Mouse (Mus musculus) macrophage (primary cell): Measurements from ENCODE around the gene Mettl7a1. TPM values are rescaled to one million over a fixed set of nuclear protein-coding genes. Genes with fewer than 3 reads are reported as not detected.
"Not testable (repeated sequence)": the region's sequence is repeated elsewhere in the genome, so short reads cannot be mapped to it uniquely, and the experiment has no call there.

ENCODE experiments used
- H3K27ac ChIP-seq: fragments of 350-480 bp; formaldehyde crosslinking; 2 replicates; pipeline ENCODE4 v1.9.0; 2021
- H3K36me3 ChIP-seq: fragments of 350-480 bp; formaldehyde crosslinking; 2 replicates; pipeline ENCODE4 v1.9.0; 2021; ENCODE audit errors: inconsistent target
- H3K4me3 ChIP-seq: fragments of 350-480 bp; formaldehyde crosslinking; 2 replicates; pipeline ENCODE4 v1.9.0; 2021; ENCODE audit errors: inconsistent target
- H3K79me2 ChIP-seq: fragments of 350-480 bp; formaldehyde crosslinking; 2 replicates; pipeline ENCODE4 v1.9.0; 2021; ENCODE audit errors: inconsistent target
- WGBS: methylation state at CpG from one replicate; pipeline ENCODE4 v1.1.7; 2026; ENCODE audit warnings: inconsistent platforms; ENCODE audit not compliant: missing documents; 5-methylcytosine and 5-hydroxymethylcytosine counted together
- polyA plus RNA-seq: library from polyadenylated mRNA; stranded (reverse); fragments of 250-400 nt; gene quantifications from 3 replicates; pipeline ENCODE4 v1.2.4, GENCODE M21; 2018; ENCODE audit warnings: inconsistent platforms

The Mettl7a1 gene
- polyA plus RNA-seq, 1 experiment from 2014 or later, result 43.2 TPM

- no peak overlapping the region for H3K4me3 ChIP-seq
- 100% methylated on average over 1 of the region's 1 CpGs for WGBS
- H3K27ac ChIP-seq, result 0 out of 2 replicates have a peak overlapping the region, but pooled peaks have one; percentile 7
- no peaks in the 10 kb centered on the region for H3K36me3 ChIP-seq
- H3K79me2 ChIP-seq, result no peaks in the 10 kb centered on the region
These were observed 15.9 kb downstream of the Mettl7a1 start for GRCm38 (mm10) chr15:100319884-100320283.

GRCm38 (mm10) chr15:100320295-100320905, 16.5 kb downstream of the Mettl7a1 start:
- Histone ChIP-seq H3K4me3 (no peak overlapping the region), H3K79me2 (no peaks in the 10 kb centered on the region), H3K27ac (0 out of 2 replicates have a peak overlapping the region, but pooled peaks have one; percentile 7), H3K36me3 (no peaks in the 10 kb centered on the region)
- 61% methylated on average over 9 of the region's 9 CpGs for WGBS

DNA sequence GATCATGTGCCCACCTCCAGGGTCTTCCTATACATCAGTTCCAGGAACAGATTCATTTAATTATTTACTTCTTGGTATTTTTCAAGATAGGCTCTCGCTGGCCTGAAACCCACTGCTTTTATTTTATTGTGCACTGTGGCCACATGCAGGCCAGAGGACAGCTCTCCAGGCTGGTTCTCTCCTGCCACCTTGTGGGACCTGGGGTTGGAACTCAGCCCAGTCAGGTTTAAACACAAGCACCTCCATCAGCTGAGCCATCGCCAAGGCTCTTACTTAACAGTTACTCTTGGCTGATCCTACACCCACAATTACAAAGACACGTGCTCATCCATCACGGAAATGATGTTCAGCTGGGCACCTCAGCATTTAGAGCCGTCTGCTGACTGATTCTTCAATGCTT, 17.2 kb downstream of the Mettl7a1 start:
- WGBS, result 61% methylated on average over 5 of the region's 5 CpGs
- Histone ChIP-seq H3K27ac (no peak overlapping the region), H3K36me3 (no peaks in the 10 kb centered on the region), H3K4me3 (no peak overlapping the region), H3K79me2 (no peaks in the 10 kb centered on the region)

DNA sequence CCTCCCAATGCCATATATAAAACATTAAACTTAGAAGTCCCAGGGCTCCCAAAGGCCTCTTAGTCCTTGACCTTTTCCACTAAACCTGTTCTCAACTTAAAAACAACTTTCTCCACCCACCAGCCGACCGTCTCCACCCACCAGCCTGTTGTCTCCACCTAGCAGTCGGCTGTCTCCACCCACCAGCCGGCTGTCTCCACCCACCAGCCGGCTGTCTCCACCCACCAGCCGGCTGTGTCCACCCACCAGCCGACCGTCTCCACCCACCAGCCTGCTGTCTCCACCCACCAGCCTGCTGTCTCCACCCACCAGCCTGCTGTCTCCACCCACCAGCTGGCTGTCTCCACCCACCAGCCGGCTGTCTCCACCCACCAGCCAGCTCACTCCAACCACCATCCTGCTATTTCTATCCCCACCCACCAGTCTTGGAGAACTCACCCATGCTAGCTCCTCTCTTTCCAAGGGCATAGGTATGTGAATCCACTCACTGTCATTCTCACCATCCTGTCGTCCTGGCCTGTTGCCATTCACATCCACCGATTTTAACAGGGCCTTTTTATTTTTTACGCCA, 20.2 kb downstream of the Mettl7a1 start:
- 89% methylated on average over 11 of the region's 12 CpGs for WGBS
- Histone ChIP-seq H3K79me2 (no peaks in the 10 kb centered on the region), H3K27ac (no peak overlapping the region), H3K4me3 (no peak overlapping the region), H3K36me3 (no peaks in the 10 kb centered on the region)

GRCm38 (mm10) chr15:100325235-100325634, 21.3 kb downstream of the Mettl7a1 start:
- Histone ChIP-seq H3K27ac (no peak overlapping the region), H3K79me2 (no peaks in the 10 kb centered on the region), H3K4me3 (no peak overlapping the region), H3K36me3 (no peaks in the 10 kb centered on the region)
- WGBS, result 100% methylated on average over 3 of the region's 3 CpGs

GRCm38 (mm10) chr15:100328089-100328488, 24.1 kb downstream of the Mettl7a1 start:
- no CpG with 5 or more reads among the region's 4 CpGs for whole genome bisulfite sequencing
- H3K4me3 ChIP-seq, H3K27ac ChIP-seq, H3K36me3 ChIP-seq, H3K79me2 ChIP-seq: not testable (repeated sequence)

DNA sequence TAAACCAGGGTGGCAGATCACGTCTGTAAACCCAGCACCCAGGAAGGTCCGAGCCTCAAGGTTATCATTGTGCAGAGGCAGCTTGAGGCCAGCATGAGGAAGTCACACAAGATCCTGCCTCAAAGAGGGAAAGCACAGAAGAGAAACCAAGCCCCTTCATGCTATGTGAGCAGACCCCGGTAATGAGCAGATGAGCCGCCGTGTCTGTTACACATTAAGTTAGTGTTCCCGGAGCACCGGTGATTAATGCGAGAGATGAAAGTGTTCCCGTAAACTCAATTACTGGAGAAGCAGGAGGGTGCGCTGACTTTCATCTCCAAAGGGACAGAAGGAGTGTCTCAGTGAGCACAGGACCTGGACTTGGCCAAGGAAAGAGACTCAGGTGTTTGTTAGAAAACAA, 25.4 kb downstream of the Mettl7a1 start:
- not testable (repeated sequence) for H3K27ac ChIP-seq, H3K36me3 ChIP-seq, H3K4me3 ChIP-seq, H3K79me2 ChIP-seq
- WGBS, result 94% methylated on average over 4 of the region's 10 CpGs

- Histone ChIP-seq H3K27ac (no peak overlapping the region), H3K79me2 (no peaks in the 10 kb centered on the region), H3K36me3 (no peaks in the 10 kb centered on the region), H3K4me3 (no peak overlapping the region)
- 94% methylated on average over 7 of the region's 7 CpGs for WGBS
These were observed 26.8 kb downstream of the Mettl7a1 start for GRCm38 (mm10) chr15:100330739-100331138.

DNA sequence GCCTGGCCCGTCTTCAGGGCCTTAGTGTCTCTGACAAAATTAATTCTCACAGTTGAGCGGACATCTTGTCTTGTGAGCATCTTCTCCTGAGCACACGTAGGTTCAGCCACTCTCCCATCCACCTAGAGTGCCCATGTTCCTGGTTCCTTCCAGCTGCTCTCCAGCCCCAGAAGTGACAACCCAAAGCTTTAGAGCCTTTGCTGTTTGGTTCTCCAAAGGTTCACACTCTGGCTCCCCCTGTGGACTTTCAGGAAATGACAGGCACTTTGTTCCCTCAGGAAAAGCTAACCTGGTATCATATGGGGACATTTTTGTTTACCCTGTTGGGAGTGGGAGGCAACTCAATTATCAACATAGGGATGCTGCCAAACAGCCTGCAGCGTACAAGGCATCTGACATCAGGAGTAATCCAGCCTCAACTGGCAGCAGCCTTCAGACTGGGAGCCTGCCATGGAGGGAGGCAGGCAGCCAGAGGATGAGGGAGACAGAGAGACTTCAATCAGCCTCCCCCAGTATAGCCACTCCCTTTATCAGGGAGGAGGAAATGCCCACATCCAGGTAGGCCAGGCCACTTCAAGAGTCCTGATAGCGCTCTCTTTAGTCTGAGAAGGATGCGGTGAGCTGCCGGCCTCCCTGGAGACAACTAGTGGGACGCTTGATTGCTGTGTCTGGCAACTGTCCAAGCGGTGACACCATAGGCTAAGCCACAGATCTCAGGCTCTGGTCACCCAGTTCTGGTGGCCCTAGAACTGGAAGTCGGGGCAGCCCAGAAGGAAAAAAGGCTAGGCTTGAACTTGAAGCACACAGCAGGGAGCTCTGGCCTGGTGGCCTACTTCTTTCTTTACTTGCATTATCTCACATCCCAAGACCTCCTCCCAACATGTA, 28.4 kb downstream of the Mettl7a1 start:
- no CpG with 5 or more reads among the region's 10 CpGs for WGBS
- not testable (repeated sequence) for H3K27ac ChIP-seq, H3K36me3 ChIP-seq, H3K79me2 ChIP-seq, H3K4me3 ChIP-seq

DNA sequence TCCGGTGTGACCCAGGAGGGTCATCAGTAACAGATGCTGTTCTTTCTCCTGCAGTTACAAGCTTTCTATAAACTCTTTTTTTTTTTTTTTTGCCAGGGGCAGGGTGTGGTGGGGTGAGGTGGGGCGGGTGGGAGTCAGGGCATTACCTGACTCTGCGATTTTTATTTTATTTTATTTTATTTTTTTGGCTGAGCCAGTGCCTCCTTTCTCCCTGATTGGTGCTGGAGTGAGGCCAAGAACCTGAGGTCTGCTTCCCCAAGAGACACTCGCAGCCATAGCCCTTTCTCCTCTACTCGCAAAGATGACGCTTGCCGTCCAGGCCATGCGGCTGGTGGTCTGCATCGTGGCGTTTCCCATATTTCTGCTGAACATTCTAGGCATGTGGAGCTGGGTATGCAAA, 30.7 kb downstream of the Mettl7a1 start, which contains the start of gene Mettl7a3:
Mettl7a3 (plus strand) TSS at position 301 of the 400 bp plus-strand sequence.
- no peaks in the 10 kb centered on the region for H3K36me3 ChIP-seq
- no peaks in the 10 kb centered on the region for H3K79me2 ChIP-seq
- WGBS, result 80% methylated on average over 10 of the region's 10 CpGs
- H3K27ac ChIP-seq, result no peak within 1 kb of the TSS
- no peak within 1 kb of the TSS for H3K4me3 ChIP-seq

GRCm38 (mm10) chr15:100337328-100337727, 33.4 kb downstream of the Mettl7a1 start:
- not testable (repeated sequence) for H3K36me3 ChIP-seq, H3K79me2 ChIP-seq, H3K4me3 ChIP-seq, H3K27ac ChIP-seq

DNA sequence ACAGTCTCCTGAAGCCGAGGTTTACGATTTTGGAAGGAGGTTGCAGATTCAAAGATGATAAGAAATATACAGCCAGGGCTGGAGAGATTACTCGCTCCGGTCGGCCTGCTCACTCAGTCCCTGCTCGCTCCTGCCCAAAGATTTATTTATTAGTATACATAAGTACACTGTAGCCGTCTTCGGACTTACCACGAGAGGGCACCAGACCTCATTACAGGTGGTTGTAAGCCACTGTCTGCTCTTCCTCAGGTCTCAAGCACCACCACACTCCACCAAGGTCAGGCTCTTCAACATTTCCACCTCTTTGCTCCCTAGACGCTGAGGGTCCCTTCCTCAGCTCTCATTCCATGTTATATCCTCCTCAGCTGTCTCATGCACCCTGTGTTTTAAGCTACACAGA, 33.9 kb downstream of the Mettl7a1 start:
- H3K79me2 ChIP-seq, H3K4me3 ChIP-seq, H3K36me3 ChIP-seq, H3K27ac ChIP-seq: not testable (repeated sequence)
- WGBS, result 47% methylated on average over 1 of the region's 10 CpGs

DNA sequence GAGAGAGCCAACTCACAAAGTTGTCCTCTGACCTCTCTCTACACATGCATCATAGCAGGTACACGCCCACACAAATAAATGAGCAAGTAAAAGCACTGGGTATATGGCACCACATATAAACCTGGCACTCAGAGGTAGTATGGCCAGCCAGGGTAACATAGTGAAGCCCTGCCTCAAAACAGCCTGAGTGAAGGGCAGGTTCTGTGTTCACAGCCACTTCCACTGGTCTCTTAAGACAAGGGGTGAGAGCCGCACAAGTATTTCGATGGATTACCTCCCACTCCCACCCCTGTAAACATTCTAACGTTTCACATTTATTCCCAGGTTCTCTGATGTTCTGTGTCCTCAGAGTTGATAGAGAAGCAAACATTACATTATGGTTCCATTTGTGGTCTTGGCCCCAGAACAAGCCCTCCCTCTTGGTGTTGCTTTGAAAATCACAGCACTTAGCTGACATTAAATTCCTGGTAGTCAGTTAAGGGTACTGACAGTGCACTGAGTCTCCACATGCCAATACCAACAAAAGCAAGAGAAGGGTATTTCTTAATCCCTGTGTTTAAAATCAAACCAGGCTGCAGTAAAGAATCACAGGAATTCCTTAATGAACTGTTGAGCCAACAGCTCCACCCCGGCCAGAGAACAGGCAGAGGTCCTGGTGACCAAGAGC, 37.5 kb downstream of the Mettl7a1 start:
- H3K27ac ChIP-seq, H3K79me2 ChIP-seq, H3K36me3 ChIP-seq, H3K4me3 ChIP-seq: not testable (repeated sequence)
- WGBS, result 74% methylated on average over 3 of the region's 5 CpGs

DNA sequence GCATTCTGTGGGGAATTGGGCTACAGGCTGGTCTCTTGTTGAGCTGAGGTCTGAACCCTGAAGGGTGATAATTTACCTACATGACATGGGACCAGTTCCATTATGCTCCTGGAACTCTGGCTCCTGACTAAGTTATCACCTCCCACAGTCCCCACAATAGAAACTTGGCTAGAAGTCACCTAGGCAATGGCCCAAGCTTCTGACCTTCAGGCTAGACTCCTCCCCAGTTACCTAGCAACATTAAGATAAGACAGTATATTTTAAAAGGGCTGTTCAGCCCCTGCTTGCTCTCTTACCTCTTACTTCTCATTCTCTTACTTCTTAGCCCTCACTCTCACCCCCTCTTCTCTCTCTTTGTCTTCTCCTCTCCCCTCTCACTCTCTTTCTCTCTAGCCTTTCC, 41.5 kb downstream of the Mettl7a1 start:
- H3K36me3 ChIP-seq, result no peaks in the 10 kb centered on the region
- H3K27ac ChIP-seq, result no peak overlapping the region
- no peaks in the 10 kb centered on the region for H3K79me2 ChIP-seq
- no peak overlapping the region for H3K4me3 ChIP-seq

DNA sequence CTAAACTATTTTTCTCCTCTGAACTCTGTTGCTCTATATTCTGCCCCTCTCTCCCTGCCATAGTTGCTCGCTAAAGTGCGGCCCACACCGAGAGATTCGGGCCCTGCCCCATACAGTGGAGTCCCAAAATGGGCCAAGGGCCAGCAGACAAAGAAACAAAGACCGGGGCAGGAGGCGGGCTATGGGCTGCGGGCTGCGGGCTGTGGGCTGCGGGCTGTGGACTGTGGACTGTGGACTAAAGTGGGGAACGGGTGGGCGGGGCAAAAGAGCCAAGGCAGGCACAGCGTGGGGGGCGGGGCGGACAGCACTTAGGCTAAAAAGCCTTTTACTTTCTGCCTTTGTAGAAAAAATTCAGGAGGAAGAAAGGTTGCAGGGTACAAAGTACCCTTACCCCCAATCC, 42.8 kb downstream of the Mettl7a1 start:
- Histone ChIP-seq H3K27ac (no peak overlapping the region), H3K36me3 (no peaks in the 10 kb centered on the region), H3K4me3 (no peak overlapping the region), H3K79me2 (no peaks in the 10 kb centered on the region)
- 72% methylated on average over 7 of the region's 14 CpGs for WGBS
